Mouse (Mus musculus) ES-E14 (cell line): ENCODE data around the gene Nfkbiz.

ENCODE experiments used
- HCFC1 ChIP-seq: IDR thresholded peaks from 2 replicates; pipeline ENCODE4 v1.6.1; 2012; ENCODE audit warnings: low read length, inconsistent platforms, borderline replicate concordance; ENCODE audit not compliant: insufficient read depth
- MAFK ChIP-seq: IDR thresholded peaks from 2 replicates; pipeline ENCODE4 v1.6.1; 2014; ENCODE audit warnings: mild to moderate bottlenecking, low read depth, low read length, inconsistent platforms; ENCODE audit not compliant: insufficient read depth
- ZC3H11A ChIP-seq: IDR thresholded peaks from 2 replicates; pipeline ENCODE4 v1.6.1; 2012; ENCODE audit warnings: low read depth, mild to moderate bottlenecking, inconsistent platforms, low read length, borderline replicate concordance
- ZNF384 ChIP-seq: IDR thresholded peaks from 2 replicates; pipeline ENCODE4 v1.6.1; 2012; ENCODE audit warnings: low read depth, low read length, inconsistent platforms

DNA sequence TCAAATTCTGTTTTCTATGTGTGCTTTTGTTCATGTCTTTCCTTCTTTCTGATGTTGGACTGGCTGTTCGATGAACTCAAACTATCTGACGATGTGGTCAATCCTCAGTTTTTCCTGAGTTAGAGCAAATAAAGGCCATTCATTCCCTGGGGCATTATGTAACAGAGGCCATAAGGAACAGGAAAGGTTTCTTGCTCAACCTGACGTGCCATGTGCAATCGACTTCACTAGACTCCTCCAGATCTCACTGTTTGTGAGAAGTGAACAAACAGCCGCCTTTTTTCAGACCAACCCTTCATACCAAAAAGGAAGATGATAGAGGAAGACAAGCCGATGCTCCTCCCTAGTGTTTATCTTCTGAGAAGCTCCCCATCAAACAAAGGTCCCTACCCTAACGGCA, 48.4 kb downstream of the Nfkbiz start:
- no peak for TF ChIP-seq MAFK
- TF ChIP-seq ZC3H11A, result no peak
- TF ChIP-seq ZNF384, result no peak
- no peak for TF ChIP-seq HCFC1
